27 mouse cellular contexts compared by ENCODE assay signal in genomic region chr10:98808644-98809043, GRCm38 (mm10).
A peak's percentile ranks its signal among the peaks of the same experiment; 100 is the strongest.
DNase-seq lines count a peak whose midpoint lies in the region; ATAC-seq and TF ChIP-seq lines count a peak whose summit lies in the region.
"Had no signal": no experiment of that assay in that cellular context is flagged by ENCODE, and none has a peak within 500 bp of the region (broad histone marks: within the 10 kb centered on the region; RNA-seq: fewer than 3 reads in every experiment).

No protein-coding gene starts in this region.

- no peak for TF ChIP-seq CTCF in liver, postnatal 0 days (IDR thresholded peaks at IDR 0.05; ENCODE audit: low read depth)

- 70% methylated on average over 4 of the region's 4 CpGs for WGBS in kidney, embryonic 14.5 days
- whole genome bisulfite sequencing in intestine, embryonic 15.5 days: 55% methylated on average over 4 of the region's 4 CpGs
- 57% methylated on average over 4 of the region's 4 CpGs for WGBS in kidney, embryonic 15.5 days
- WGBS in hindbrain, embryonic 12.5 days: 67% methylated on average over 4 of the region's 4 CpGs
- 69% methylated on average over 4 of the region's 4 CpGs for WGBS in liver, postnatal 0 days (ENCODE audit: insufficient replicate concordance)

- no peak for DNase-seq in kidney, postnatal 10 days
- peak; percentile 57 for DNase-seq in retina, embryonic 14.5 days (ENCODE audit: low spot score)
- no peak for DNase-seq in cerebellum, adult 18-20 months
- no peak for DNase-seq in liver, postnatal 0 days
- DNase-seq: adrenal gland, postnatal 10 days; B cell, adult 2 months; cerebellum, adult 9-10 months; embryo, embryonic 11 days; forebrain, postnatal 0 days; gastrocnemius, postnatal 10 days; heart, postnatal 14 days; layer of hippocampus, postnatal 36 days; left cerebral cortex, postnatal 4 days; lung, embryonic 14.5 days; lung, postnatal 14 days; midbrain, embryonic 14.5 days; right cerebral cortex, postnatal 14 days had no signal

- no peak overlapping the region for H3K4me2 ChIP-seq in kidney, embryonic 14.5 days (replicated peaks; ENCODE audit: low read depth, low read length)
- H3K4me2 ChIP-seq in intestine, embryonic 15.5 days (replicated peaks): no peak overlapping the region
- H3K4me2 ChIP-seq in kidney, embryonic 15.5 days: no peak overlapping the region
- H3K4me2 ChIP-seq in hindbrain, embryonic 12.5 days (replicated peaks): no peak overlapping the region
- no peak overlapping the region for H3K4me2 ChIP-seq in liver, postnatal 0 days (ENCODE audit: low read depth, low read length)
- H3K4me2 ChIP-seq: embryonic facial prominence, embryonic 13.5 days; forebrain, embryonic 12.5 days; lung, embryonic 14.5 days; stomach, embryonic 15.5 days had no signal

- H3K9me3 ChIP-seq in kidney, embryonic 14.5 days (ENCODE audit: control insufficient read depth, low read length): no peaks in the 10 kb centered on the region
- H3K9me3 ChIP-seq in intestine, embryonic 15.5 days: no peaks in the 10 kb centered on the region
- H3K9me3 ChIP-seq in kidney, embryonic 15.5 days (replicated peaks): no peaks in the 10 kb centered on the region
- no peaks in the 10 kb centered on the region for H3K9me3 ChIP-seq in hindbrain, embryonic 12.5 days (replicated peaks)
- H3K9me3 ChIP-seq in liver, postnatal 0 days (ENCODE audit: low read length): no peaks in the 10 kb centered on the region
- H3K9me3 ChIP-seq: embryonic facial prominence, embryonic 13.5 days; forebrain, embryonic 12.5 days; hindbrain, embryonic 10.5 days; stomach, embryonic 15.5 days had no signal

- no peak overlapping the region for H3K4me3 ChIP-seq in kidney, embryonic 14.5 days (ENCODE audit: low read length)
- H3K4me3 ChIP-seq in intestine, embryonic 15.5 days (replicated peaks): no peak overlapping the region
- H3K4me3 ChIP-seq in kidney, embryonic 15.5 days (replicated peaks): no peak overlapping the region
- H3K4me3 ChIP-seq in hindbrain, embryonic 12.5 days: no peak overlapping the region
- no peak overlapping the region for H3K4me3 ChIP-seq in liver, postnatal 0 days (ENCODE audit: low read depth, low read length)
- H3K4me3 ChIP-seq: embryonic facial prominence, embryonic 13.5 days; forebrain, embryonic 12.5 days; hindbrain, embryonic 10.5 days; stomach, embryonic 15.5 days had no signal

- no peaks in the 10 kb centered on the region for H3K27me3 ChIP-seq in kidney, embryonic 14.5 days (ENCODE audit: control insufficient read depth, insufficient read depth, low read length)
- H3K27me3 ChIP-seq in intestine, embryonic 15.5 days (replicated peaks): no peaks in the 10 kb centered on the region
- no peaks in the 10 kb centered on the region for H3K27me3 ChIP-seq in kidney, embryonic 15.5 days
- no peaks in the 10 kb centered on the region for H3K27me3 ChIP-seq in hindbrain, embryonic 12.5 days
- no peaks in the 10 kb centered on the region for H3K27me3 ChIP-seq in liver, postnatal 0 days (ENCODE audit: insufficient read depth, low read length)
- H3K27me3 ChIP-seq: embryonic facial prominence, embryonic 13.5 days; forebrain, embryonic 12.5 days; stomach, embryonic 15.5 days had no signal

- no peak overlapping the region for H3K27ac ChIP-seq in kidney, embryonic 14.5 days (ENCODE audit: low read depth, low read length)
- H3K27ac ChIP-seq in intestine, embryonic 15.5 days: no peak overlapping the region
- H3K27ac ChIP-seq in kidney, embryonic 15.5 days: peak overlapping the region; percentile 7; the same call in 1 of the 2 replicates
- H3K27ac ChIP-seq in hindbrain, embryonic 12.5 days: no peak overlapping the region
- no peak overlapping the region for H3K27ac ChIP-seq in liver, postnatal 0 days (ENCODE audit: low read depth)
- H3K27ac ChIP-seq: embryonic facial prominence, embryonic 13.5 days; forebrain, embryonic 12.5 days; hindbrain, embryonic 10.5 days; liver, embryonic 14.5 days; stomach, embryonic 15.5 days had no signal

- ATAC-seq in kidney, embryonic 14.5 days (ENCODE audit: low FRiP score, low TSS enrichment): peak; percentile 60; the same call in 1 of the 2 replicates
- ATAC-seq in intestine, embryonic 15.5 days: peak; percentile 84
- peak; percentile 86 for ATAC-seq in kidney, embryonic 15.5 days (replicated peaks; ENCODE audit: low FRiP score)
- no peak for ATAC-seq in hindbrain, embryonic 12.5 days (ENCODE audit: low FRiP score)
- no peak for ATAC-seq in liver, postnatal 0 days
- ATAC-seq: forebrain, postnatal 0 days; hindbrain, embryonic 16.5 days had no signal

- H3K9ac ChIP-seq in kidney, embryonic 14.5 days (ENCODE audit: low read depth, low read length): no peak overlapping the region
- H3K9ac ChIP-seq in intestine, embryonic 15.5 days: no peak overlapping the region
- no peak overlapping the region for H3K9ac ChIP-seq in kidney, embryonic 15.5 days
- no peak overlapping the region for H3K9ac ChIP-seq in hindbrain, embryonic 12.5 days
- H3K9ac ChIP-seq in liver, postnatal 0 days (replicated peaks): no peak overlapping the region
- H3K9ac ChIP-seq: embryonic facial prominence, embryonic 13.5 days; forebrain, embryonic 12.5 days; forebrain, postnatal 0 days; liver, embryonic 14.5 days; lung, embryonic 14.5 days; stomach, embryonic 15.5 days had no signal

- H3K4me1 ChIP-seq in kidney, embryonic 14.5 days (ENCODE audit: control insufficient read depth, insufficient read depth, low read length): no peaks in the 10 kb centered on the region
- no peaks in the 10 kb centered on the region for H3K4me1 ChIP-seq in intestine, embryonic 15.5 days (replicated peaks)
- H3K4me1 ChIP-seq in kidney, embryonic 15.5 days: peaks cover 8% of the 10 kb centered on the region; the same call in 1 of the 2 replicates
- no peaks in the 10 kb centered on the region for H3K4me1 ChIP-seq in hindbrain, embryonic 12.5 days
- no peaks in the 10 kb centered on the region for H3K4me1 ChIP-seq in liver, postnatal 0 days (ENCODE audit: insufficient read depth)
- H3K4me1 ChIP-seq: forebrain, embryonic 12.5 days; hindbrain, embryonic 10.5 days; stomach, embryonic 15.5 days had no signal

- TF ChIP-seq EP300 in liver, postnatal 0 days (IDR thresholded peaks at IDR 0.05; ENCODE audit: low read depth): no peak

- no peaks in the 10 kb centered on the region for H3K36me3 ChIP-seq in kidney, embryonic 14.5 days (ENCODE audit: control insufficient read depth, insufficient read depth, low read length)
- no peaks in the 10 kb centered on the region for H3K36me3 ChIP-seq in intestine, embryonic 15.5 days
- no peaks in the 10 kb centered on the region for H3K36me3 ChIP-seq in kidney, embryonic 15.5 days
- no peaks in the 10 kb centered on the region for H3K36me3 ChIP-seq in hindbrain, embryonic 12.5 days
- no peaks in the 10 kb centered on the region for H3K36me3 ChIP-seq in liver, postnatal 0 days (replicated peaks; ENCODE audit: insufficient read depth, low read length)
- H3K36me3 ChIP-seq: embryonic facial prominence, embryonic 13.5 days; forebrain, embryonic 12.5 days; hindbrain, embryonic 10.5 days; stomach, embryonic 15.5 days had no signal

Comparison
In these comparisons a context has a peak if more than half of its experiments do, and no peak if none do; other contexts are left out.
1. ATAC-seq: peak in kidney, embryonic 14.5 days (single experiment), intestine, embryonic 15.5 days (single experiment) and kidney, embryonic 15.5 days (single experiment); none in hindbrain, embryonic 12.5 days (single experiment) and liver, postnatal 0 days (single experiment).